Mouse (Mus musculus): ENCODE measurements around the gene Usp30. TPM values are rescaled to one million over a fixed set of nuclear protein-coding genes. Genes with fewer than 3 reads are reported as not detected.
A peak's percentile ranks its signal among the peaks of the same experiment; 100 is the strongest.

Usp30 gene
- total RNA-seq, 4 experiments from 2014 or later, result 9.6 to 13.2 (median 12.0) TPM

GRCm38 (mm10) chr5:114126499-114127244 lies 61.4 kb downstream of the Usp30 start:
- no peak for DNase-seq (ENCODE audit: low spot score)

- DNase-seq (ENCODE audit: low spot score), result peak; percentile 75
Measured at GRCm38 (mm10) chr5:114127374-114128349, 62.4 kb downstream of the Usp30 start, which contains the start of gene Alkbh2. Gene Alkbh2 (minus strand): TSS chr5:114128218.

GRCm38 (mm10) chr5:114129550-114130210 lies 64.4 kb downstream of the Usp30 start:
- no peak for DNase-seq (ENCODE audit: low spot score)

- DNase-seq (ENCODE audit: low spot score), result no peak
Measured at GRCm38 (mm10) chr5:114130211-114130605, 64.9 kb downstream of the Usp30 start, which contains the start of gene Ung. Gene Ung (plus strand): TSS chr5:114130386.

- DNase-seq (ENCODE audit: low spot score), result peak; percentile 90
Measured at GRCm38 (mm10) chr5:114130698-114131520, 65.6 kb downstream of the Usp30 start.

DNA sequence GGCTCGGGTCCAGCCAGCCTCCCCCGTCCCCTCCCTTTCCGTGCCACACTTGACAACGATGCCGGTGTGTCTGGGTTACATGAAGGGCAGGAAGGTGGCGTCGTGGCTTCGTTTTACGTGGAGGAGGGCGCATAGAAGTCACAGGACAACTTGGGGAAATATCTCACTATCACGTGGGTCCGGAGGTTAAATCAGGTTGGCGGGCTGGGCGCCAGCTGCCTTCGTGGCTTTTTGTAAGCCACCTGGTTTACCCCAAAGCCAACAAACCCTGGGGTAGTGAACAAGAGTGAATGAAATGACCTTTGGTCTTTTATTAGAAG lies 66.2 kb downstream of the Usp30 start:
- DNase-seq (ENCODE audit: low spot score), result peak; percentile 60

DNA sequence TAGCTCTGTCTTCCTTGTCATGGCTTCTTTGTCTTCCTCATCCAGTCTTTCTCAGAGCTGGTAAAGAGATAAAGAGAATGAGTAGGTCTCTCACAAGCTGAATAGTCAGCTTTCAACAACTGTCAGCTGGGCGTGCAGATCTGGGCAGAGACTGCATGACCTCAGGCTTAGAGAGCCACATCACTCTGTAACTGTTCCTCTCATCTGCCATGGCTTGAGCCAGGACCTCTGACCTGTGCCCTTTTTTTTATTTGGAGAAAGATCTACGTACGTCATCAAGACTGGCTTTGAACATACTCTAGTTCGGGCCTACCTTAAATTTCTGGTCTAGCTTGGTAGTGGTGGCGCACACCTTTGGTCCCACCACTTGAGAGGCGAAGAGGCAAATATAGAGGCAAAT lies 67.6 kb downstream of the Usp30 start:
- DNase-seq (ENCODE audit: low spot score), result no peak

DNA sequence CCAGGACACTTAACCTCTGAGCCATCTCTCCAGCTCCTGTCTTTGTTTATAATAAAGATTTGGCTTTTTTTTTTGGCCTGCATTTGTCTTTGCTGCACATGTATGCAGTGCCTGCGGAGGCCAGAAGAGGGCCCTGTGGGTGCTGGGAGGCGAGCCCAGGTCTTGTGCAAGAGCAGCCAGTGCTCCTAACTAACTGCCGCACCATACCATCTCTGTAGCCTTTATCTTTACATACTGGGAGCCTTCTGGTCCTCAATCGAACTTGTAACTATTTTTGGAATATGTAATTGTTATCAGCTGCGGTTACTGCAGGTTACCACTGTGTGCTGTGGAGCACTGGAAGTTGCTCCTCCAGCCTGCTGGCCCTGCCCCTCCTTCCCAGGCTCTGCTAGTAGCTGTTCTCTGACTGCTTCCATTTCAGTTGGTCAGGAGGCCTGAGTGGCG lies 68.9 kb downstream of the Usp30 start:
- peak; percentile 45 for DNase-seq (ENCODE audit: low spot score)

- DNase-seq (ENCODE audit: low spot score), result no peak
Measured at GRCm38 (mm10) chr5:114135516-114135915, 70.3 kb downstream of the Usp30 start.

- DNase-seq (ENCODE audit: low spot score), result no peak
Measured at GRCm38 (mm10) chr5:114137481-114138276, 72.4 kb downstream of the Usp30 start.

DNA sequence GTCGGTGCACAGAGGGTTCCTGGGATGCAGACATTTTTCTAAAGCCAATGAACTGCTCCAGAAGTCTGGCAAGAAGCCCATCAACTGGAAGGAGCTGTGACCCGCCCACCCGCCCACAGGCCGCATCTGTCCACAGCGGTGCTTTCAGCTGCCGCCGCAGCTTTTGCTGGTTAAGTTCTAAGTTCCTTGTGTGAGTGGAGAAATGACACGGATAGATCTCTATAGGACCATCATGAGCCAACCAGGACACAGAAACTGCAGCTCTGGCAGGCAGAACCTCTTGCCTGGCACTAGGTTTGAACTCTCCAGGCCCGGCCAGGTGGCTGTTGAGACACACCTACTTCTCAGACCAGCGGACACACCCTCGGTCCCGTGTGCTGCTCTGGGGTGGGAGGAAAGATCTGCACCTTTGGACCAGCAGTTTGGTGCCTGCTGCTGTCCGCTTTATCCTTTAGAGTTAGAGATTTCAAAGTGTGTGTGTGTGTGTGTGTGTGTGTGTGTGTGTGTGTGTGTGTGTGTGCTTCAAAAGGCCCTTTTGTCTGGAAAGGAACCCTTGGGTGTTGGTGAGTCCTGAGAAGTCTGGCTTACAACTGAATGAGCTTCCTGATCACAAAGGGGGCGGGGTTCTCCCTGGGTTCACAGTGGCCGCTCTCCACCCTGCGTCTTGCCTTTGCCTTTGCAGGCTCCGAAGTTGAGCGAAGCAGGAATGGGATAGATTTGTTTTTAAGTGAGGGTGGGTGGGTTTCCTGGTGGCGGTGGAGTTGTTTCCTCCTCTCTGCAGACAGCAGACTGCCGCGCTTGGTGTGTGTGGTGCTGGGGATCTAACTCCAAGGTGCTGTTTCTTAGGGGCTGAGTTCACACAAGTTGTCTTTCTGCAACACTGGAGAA lies 73.3 kb downstream of the Usp30 start:
- peak; percentile 61 for DNase-seq (ENCODE audit: low spot score)

DNA sequence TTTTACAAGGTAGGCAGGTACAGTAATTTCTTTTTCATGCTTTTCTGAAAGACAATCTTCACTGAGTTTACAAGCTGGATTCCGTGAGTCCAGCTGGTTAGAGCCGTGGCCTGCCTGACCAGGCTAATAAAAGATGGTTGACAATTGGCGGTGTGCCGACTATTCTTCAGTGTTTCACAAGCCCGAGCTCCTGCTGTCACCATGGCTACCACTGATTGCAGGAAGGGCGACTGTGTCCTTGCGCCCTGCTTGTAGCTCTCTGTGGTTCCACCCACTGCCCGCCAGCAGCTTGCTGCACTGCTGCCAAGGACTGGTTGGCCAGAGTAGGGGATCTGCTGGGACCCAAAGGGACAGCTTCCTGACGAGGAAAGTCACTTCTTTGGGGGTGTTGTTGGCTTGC lies 73.9 kb downstream of the Usp30 start:
- peak; percentile 94 for DNase-seq (ENCODE audit: low spot score)

DNA sequence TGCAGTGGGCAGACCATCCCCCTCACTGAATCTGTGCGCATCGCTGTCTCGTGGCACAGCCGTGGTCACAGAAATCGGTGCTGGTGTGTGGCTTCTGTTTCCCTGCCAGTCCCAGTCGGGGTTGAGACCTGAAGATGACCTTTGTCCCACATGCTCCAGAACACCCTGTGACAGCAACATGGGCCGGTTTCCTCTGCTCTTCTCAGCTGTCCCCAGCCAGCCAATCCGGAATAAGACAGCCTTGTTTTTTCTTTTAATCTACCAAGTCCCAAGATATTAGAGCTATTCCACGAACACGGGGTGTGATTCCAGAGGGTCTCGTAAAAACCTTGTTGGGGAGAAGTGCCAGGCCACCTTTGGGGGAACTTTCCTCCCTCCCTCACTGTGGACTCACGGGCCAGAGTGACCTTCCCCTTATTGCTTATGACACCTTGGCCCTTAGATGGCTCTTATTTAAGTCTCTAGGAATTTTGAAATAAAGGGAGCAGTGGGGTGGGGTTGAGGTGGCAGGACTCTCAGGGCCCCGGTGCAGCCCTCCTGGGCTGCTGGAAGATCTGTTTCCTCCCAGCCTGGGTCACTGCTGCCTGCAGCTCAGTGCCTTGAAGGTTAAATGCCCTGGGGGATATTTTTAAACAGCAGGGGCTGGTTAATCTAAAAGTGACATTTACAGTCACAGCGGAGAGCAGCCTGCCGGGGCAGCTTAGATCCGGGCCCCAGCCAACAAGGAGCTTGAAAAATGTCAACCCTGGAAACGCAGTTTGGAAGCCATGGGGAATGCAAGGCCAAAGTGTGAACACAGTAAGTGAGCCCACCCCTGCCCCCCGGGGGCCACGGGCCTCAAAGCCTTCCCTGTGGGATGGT lies 81.0 kb downstream of the Usp30 start, which contains the start of gene Acacb:
Gene Acacb (plus strand): TSS at position 508 of the 861 bp plus-strand sequence.
- peak; percentile 67 for DNase-seq (ENCODE audit: low spot score)

DNA sequence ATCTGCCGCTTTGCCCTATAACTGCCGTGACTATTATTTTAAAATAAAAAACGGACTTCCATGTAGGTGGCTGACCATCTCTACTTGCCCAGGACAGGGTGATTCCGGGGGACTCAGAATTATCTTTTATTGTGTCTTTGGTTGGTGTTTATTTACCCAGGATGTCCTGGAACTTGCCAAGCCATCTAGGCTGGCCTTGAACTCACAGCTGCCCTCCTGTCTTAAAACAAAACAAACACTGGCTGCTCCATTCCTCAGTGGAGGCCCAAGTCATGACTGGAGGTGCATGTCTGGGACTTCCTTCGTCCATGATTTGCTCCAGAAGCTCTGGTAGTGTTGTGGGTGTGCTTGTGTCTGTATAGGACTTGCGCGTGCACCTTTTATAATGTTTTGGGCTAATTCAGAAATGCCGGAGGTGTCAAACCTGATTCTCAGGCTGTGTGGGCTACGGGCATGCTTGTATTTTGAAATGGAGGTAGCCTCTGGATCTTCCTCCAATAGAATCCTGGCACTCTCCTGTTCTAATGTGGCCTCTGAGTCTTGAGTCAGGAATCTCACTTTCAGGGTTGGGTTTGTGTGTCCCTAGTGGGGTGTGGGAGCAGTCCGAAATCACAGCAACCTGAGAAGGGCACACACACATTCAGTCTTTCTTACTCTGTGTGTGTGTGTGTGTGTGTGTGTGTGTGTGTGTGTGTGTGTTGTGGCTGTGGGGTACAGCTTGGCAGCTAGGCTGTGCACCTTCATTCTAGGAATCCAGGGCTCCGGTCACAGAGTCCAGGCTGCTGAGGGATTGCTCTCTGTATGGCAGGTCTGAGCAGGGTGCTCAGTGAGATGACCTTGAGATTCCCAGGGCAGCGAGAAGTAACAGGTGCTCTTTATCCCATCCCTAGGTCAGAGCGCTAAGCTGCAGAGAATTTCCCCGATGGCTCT lies 82.0 kb downstream of the Usp30 start:
- DNase-seq (ENCODE audit: low spot score), result no peak

GRCm38 (mm10) chr5:114152359-114153092 lies 87.3 kb downstream of the Usp30 start:
- DNase-seq (ENCODE audit: low spot score), result no peak

DNA sequence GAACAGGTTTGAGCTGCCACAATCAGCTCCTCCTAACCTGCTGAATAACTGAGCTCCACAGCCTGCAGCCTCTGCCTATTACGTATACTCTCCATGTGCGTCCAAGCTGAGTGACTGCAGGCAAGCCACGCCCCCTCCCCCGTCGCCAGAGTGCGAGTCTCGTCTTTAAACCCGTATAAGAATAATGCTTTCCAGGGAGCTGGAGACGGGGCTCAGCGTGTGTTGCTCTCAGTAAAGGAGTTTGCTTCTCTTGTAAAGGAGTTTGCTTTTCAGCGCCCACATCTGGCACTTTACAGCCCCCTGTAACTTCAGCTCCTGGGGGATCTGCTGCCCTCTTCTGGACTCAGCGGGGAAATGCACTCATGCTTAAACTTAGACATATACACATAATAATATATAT lies 88.2 kb downstream of the Usp30 start:
- DNase-seq (ENCODE audit: low spot score), result no peak
